Mouse (Mus musculus) left cerebral cortex, postnatal 36 days (tissue): ENCODE data around the gene Ube2i. TPM values are rescaled to one million over a fixed set of nuclear protein-coding genes. Genes with fewer than 3 reads are reported as not detected.
"Not testable (repeated sequence)": the region's sequence is repeated elsewhere in the genome, so short reads cannot be mapped to it uniquely, and the experiment has no call there.

ENCODE experiments used
- DNase-seq, 2 experiments: peaks; one replicate each; pipeline ENCODE4 v3.0.0; 2021 to 2022; ENCODE audit warnings: low spot score in 2 of 2, mixed read lengths in 1 of 2
- intact Hi-C: fragments of 180-260 bp; cut with DNase I; formaldehyde crosslinking; loops from one replicate; pipeline ENCODE4 v1.15.1; 2025
- microRNA-seq: library from miRNA; unstranded; fragments of <30 nt; microRNA quantifications from one replicate; pipeline ENCODE4 v1.2.0, GENCODE M21; 2022
- total RNA-seq, 2 experiments: library from RNA; stranded (reverse); gene quantifications; 2 replicates each; pipeline ENCODE4 v1.2.3; 2021

Ube2i gene
- total RNA-seq, 2 experiments from 2014 or later = 221 to 225 TPM

- intact Hi-C loops = not testable (repeated sequence)
- DNase-seq = peak in 1 of 2 experiments; percentile 56
Measured at GRCm38 (mm10) chr17:25222504-25222940, 51.9 kb downstream of the Ube2i start.

GRCm38 (mm10) chr17:25221821-25222503, 52.5 kb downstream of the Ube2i start:
- peak in 1 of 2 experiments; percentile 54 for DNase-seq
- intact Hi-C loops = no loop called here

- intact Hi-C loops = no loop called here
- DNase-seq = no peak
Measured at GRCm38 (mm10) chr17:25220746-25221145, 53.7 kb downstream of the Ube2i start.

GRCm38 (mm10) chr17:25219492-25220295, 54.7 kb downstream of the Ube2i start:
- intact Hi-C loops = no loop called here
- DNase-seq = no peak

- no peak for DNase-seq
- intact Hi-C loops = no loop called here
Measured at GRCm38 (mm10) chr17:25218967-25219366, 55.5 kb downstream of the Ube2i start.

GRCm38 (mm10) chr17:25215431-25215830, 59.0 kb downstream of the Ube2i start:
- no peak for DNase-seq

More at GRCm38 (mm10) chr17:25215431-25215830, 59.0 kb downstream of the Ube2i start:
- intact Hi-C loops = no loop called here

Small RNAs within 50 kb of the gene (microRNA-seq; reads per million reads assigned to microRNA genes)
- 76.4 reads per million, percentile 53 among the genes with 10 or more reads in this experiment for gene Mir3547

Other genes starting within 250 kb of the Ube2i start
- gene Tmem204, start 191.0 kb downstream of the Ube2i start, total RNA-seq = 10 to 100 TPM in 1 of 2 experiments, 1 to 10 TPM in 1; 9.1 to 10.3 TPM
- gene Telo2, start 158.7 kb downstream of the Ube2i start, total RNA-seq = 10 to 100 TPM; 24.3 to 30.0 TPM
- gene Ptx4, start 153.9 kb downstream of the Ube2i start, total RNA-seq = under 1 TPM; 0.67 to 0.91 TPM
- 10 to 100 TPM; 49.9 to 55.2 TPM for gene Clcn7, start 141.2 kb downstream of the Ube2i start, total RNA-seq
- gene Ccdc154, start 112.2 kb downstream of the Ube2i start, total RNA-seq = under 1 TPM in 1 of 2 experiments, not detected in 1; 0.48 TPM
- gene Gm38655, start 99.2 kb downstream of the Ube2i start, total RNA-seq = not detected
- gene BC003965, start 90.1 kb downstream of the Ube2i start, total RNA-seq = 10 to 100 TPM; 20.3 to 20.6 TPM
- 10 to 100 TPM; 34.4 to 39.1 TPM for gene Unkl, start 86.2 kb downstream of the Ube2i start, total RNA-seq
- gene Gnptg, start 34.5 kb downstream of the Ube2i start, total RNA-seq = 10 to 100 TPM; 80.5 to 80.8 TPM
- gene Tsr3, start 34.5 kb downstream of the Ube2i start, total RNA-seq = 10 to 100 TPM; 21.9 to 26.2 TPM
- gene Baiap3, start 18.3 kb downstream of the Ube2i start, total RNA-seq = 10 to 100 TPM; 12.3 to 24.4 TPM
- not detected for gene Prss34, start 23.8 kb upstream of the Ube2i start, total RNA-seq
- not detected for gene Prss28, start 34.0 kb upstream of the Ube2i start, total RNA-seq
- not detected for gene Prss29, start 44.0 kb upstream of the Ube2i start, total RNA-seq
- not detected for gene Tpsab1, start 70.9 kb upstream of the Ube2i start, total RNA-seq
- gene Tpsb2, start 91.7 kb upstream of the Ube2i start, total RNA-seq = not detected
- not detected for gene Tpsg1, start 94.7 kb upstream of the Ube2i start, total RNA-seq
- gene Cacna1h, start 159.2 kb upstream of the Ube2i start, total RNA-seq = 10 to 100 TPM; 29.7 to 53.7 TPM
- gene Tekt4, start 180.0 kb upstream of the Ube2i start, total RNA-seq = 1 to 10 TPM; 1.8 to 3.5 TPM
- under 1 TPM; 0.12 to 0.16 TPM for gene Sstr5, start 222.7 kb upstream of the Ube2i start, total RNA-seq